Mouse (Mus musculus) frontal cortex, postnatal 14 days (tissue): ENCODE measurements around the gene Ddx19b.
A peak's percentile ranks its signal among the peaks of the same experiment; 100 is the strongest.
"Not testable (repeated sequence)": the region's sequence is repeated elsewhere in the genome, so short reads cannot be mapped to it uniquely, and the experiment has no call there.

Experiments
- DNase-seq, 2 experiments: peaks; one replicate each; pipeline ENCODE4 v3.0.0; 2022; ENCODE audit warnings: low spot score in 2 of 2

Gene Ddx19b

GRCm38 (mm10) chr8:110965594-110965993 lies 66.0 kb downstream of the Ddx19b start:
- DNase-seq = peak; percentile 37 to 48

- DNase-seq = no peak
These were observed 66.9 kb downstream of the Ddx19b start for GRCm38 (mm10) chr8:110964666-110965065.

DNA sequence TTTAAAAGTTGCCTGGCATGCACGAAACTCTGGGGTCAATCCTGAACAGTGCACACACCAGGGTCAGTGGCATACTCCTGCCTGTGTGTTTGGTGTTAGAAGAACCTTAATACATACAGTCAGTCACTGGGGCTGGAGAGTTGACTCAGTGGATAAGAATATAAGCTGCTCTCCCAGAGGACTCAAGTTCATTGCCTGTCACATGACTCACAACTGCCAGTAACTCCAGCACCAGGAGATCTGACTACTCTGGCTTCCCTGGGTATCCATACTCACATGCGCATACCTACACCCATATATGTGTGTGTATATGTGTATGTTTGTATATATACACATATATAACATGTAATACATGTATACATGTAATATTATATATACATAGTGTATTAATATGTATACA lies 68.5 kb downstream of the Ddx19b start:
- DNase-seq = no peak

GRCm38 (mm10) chr8:110959906-110960305 lies 71.6 kb downstream of the Ddx19b start:
- no peak for DNase-seq

GRCm38 (mm10) chr8:110959071-110959780 lies 72.3 kb downstream of the Ddx19b start:
- DNase-seq = no peak

DNA sequence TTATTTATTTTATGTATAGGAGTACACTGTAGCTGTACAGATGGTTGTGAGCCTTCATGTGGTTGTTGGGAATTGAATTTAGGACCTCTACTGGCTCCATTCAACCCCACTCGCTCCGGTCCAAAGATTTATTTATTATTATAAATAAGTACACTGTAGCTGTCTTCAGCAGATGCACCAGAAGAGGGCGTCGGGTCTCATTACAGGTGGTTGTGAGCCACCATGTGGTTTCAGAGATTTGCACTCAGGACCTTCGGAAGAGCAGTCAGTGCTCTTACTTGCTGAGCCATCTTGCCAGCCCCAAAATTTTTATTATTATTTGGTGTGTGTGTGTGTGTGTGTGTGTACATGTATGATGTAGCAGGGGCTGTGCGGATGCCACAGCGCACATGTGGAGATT lies 73.0 kb downstream of the Ddx19b start:
- DNase-seq = not testable (repeated sequence)

GRCm38 (mm10) chr8:110958135-110958534 lies 73.4 kb downstream of the Ddx19b start:
- no peak for DNase-seq

GRCm38 (mm10) chr8:110957471-110957870 lies 74.1 kb downstream of the Ddx19b start:
- no peak for DNase-seq

GRCm38 (mm10) chr8:110956619-110957450 lies 74.7 kb downstream of the Ddx19b start:
- DNase-seq = no peak

DNA sequence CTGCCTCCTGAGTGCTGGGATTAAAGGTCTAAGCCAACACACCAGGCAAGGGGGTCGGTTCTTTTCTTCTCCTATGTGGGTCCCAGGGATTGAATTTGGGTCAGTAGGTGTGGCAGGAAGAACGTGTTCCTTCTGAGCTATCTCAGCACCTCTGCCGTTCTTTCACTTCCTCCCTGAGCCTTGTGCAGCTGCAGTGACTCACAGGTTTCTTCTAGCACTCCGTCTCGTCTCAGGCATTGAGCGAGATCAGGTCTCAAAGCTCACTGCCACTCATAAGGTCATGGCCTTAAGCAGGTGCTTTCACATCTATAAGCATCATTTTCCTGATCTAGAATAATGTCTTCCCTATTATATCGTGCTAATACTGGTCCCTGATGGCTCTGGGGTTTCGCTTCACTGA lies 76.8 kb downstream of the Ddx19b start:
- no peak for DNase-seq
